Mouse (Mus musculus): Measurements from ENCODE around the gene Palm2. TPM values are rescaled to one million over a fixed set of nuclear protein-coding genes. Genes with fewer than 3 reads are reported as not detected.

Palm2 gene
- polyA plus RNA-seq, 1 experiment from 2014 or later, result 1.1 TPM

- no peaks in the 10 kb centered on the region for H3K27me3 ChIP-seq (replicated peaks; ENCODE audit: control insufficient read depth, insufficient read depth, low read length)
- WGBS, result 74% methylated on average over 5 of the region's 5 CpGs
- ATAC-seq, result no peak
These were observed 260.5 kb downstream of the Palm2 start for GRCm38 (mm10) chr4:57694356-57695136.

GRCm38 (mm10) chr4:57696955-57697354, 262.9 kb downstream of the Palm2 start:
- no peak overlapping the region for H3K27ac ChIP-seq (ENCODE audit: low read depth, low read length)
- no peak overlapping the region for H3K9ac ChIP-seq (ENCODE audit: low read depth, low read length)
- no peaks in the 10 kb centered on the region for H3K9me3 ChIP-seq (ENCODE audit: control insufficient read depth)
- TF ChIP-seq CTCF (IDR thresholded peaks at IDR 0.05; ENCODE audit: low read depth), result no peak
- 95% methylated on average over 11 of the region's 11 CpGs for WGBS
- no peaks in the 10 kb centered on the region for H3K27me3 ChIP-seq (replicated peaks; ENCODE audit: control insufficient read depth, insufficient read depth, low read length)
- ATAC-seq, result no peak
- no peak overlapping the region for H3K4me2 ChIP-seq (replicated peaks; ENCODE audit: low read depth)
- H3K4me3 ChIP-seq (ENCODE audit: low read depth, low read length), result no peak overlapping the region
- no peaks in the 10 kb centered on the region for H3K4me1 ChIP-seq (replicated peaks; ENCODE audit: control insufficient read depth, insufficient read depth, low read length)
- no peaks in the 10 kb centered on the region for H3K36me3 ChIP-seq (ENCODE audit: control insufficient read depth, insufficient read depth)

More at GRCm38 (mm10) chr4:57694356-57695136, 260.5 kb downstream of the Palm2 start:
- H3K36me3 ChIP-seq (ENCODE audit: control insufficient read depth, insufficient read depth), result no peaks in the 10 kb centered on the region
- H3K27ac ChIP-seq (ENCODE audit: low read depth, low read length), result no peak overlapping the region
- no peaks in the 10 kb centered on the region for H3K4me1 ChIP-seq (replicated peaks; ENCODE audit: control insufficient read depth, insufficient read depth, low read length)
- H3K4me2 ChIP-seq (replicated peaks; ENCODE audit: low read depth), result no peak overlapping the region
- H3K9me3 ChIP-seq (ENCODE audit: control insufficient read depth), result no peaks in the 10 kb centered on the region
- TF ChIP-seq CTCF (IDR thresholded peaks at IDR 0.05; ENCODE audit: low read depth), result no peak
- no peak overlapping the region for H3K4me3 ChIP-seq (ENCODE audit: low read depth, low read length)
- H3K9ac ChIP-seq (ENCODE audit: low read depth, low read length), result no peak overlapping the region

- Histone ChIP-seq H3K27me3 (replicated peaks; ENCODE audit: control insufficient read depth, insufficient read depth, low read length) (no peaks in the 10 kb centered on the region), H3K9ac (ENCODE audit: low read depth, low read length) (no peak overlapping the region), H3K4me1 (replicated peaks; ENCODE audit: control insufficient read depth, insufficient read depth, low read length) (no peaks in the 10 kb centered on the region), H3K36me3 (ENCODE audit: control insufficient read depth, insufficient read depth) (no peaks in the 10 kb centered on the region), H3K4me3 (ENCODE audit: low read depth, low read length) (no peak overlapping the region), H3K27ac (ENCODE audit: low read depth, low read length) (no peak overlapping the region), H3K4me2 (replicated peaks; ENCODE audit: low read depth) (no peak overlapping the region), H3K9me3 (ENCODE audit: control insufficient read depth) (no peaks in the 10 kb centered on the region)
- TF ChIP-seq CTCF (IDR thresholded peaks at IDR 0.05; ENCODE audit: low read depth), result no peak
- ATAC-seq, result no peak
- WGBS, result 85% methylated on average over 12 of the region's 12 CpGs
These were observed 264.0 kb downstream of the Palm2 start for GRCm38 (mm10) chr4:57697918-57698611.

- no peak for ATAC-seq
- TF ChIP-seq CTCF (IDR thresholded peaks at IDR 0.05; ENCODE audit: low read depth), result no peak
- Histone ChIP-seq H3K27ac (ENCODE audit: low read depth, low read length) (no peak overlapping the region), H3K9me3 (ENCODE audit: control insufficient read depth) (no peaks in the 10 kb centered on the region), H3K36me3 (ENCODE audit: control insufficient read depth, insufficient read depth) (no peaks in the 10 kb centered on the region), H3K9ac (ENCODE audit: low read depth, low read length) (no peak overlapping the region), H3K4me1 (replicated peaks; ENCODE audit: control insufficient read depth, insufficient read depth, low read length) (no peaks in the 10 kb centered on the region), H3K4me3 (ENCODE audit: low read depth, low read length) (no peak overlapping the region), H3K27me3 (replicated peaks; ENCODE audit: control insufficient read depth, insufficient read depth, low read length) (no peaks in the 10 kb centered on the region), H3K4me2 (replicated peaks; ENCODE audit: low read depth) (no peak overlapping the region)
- WGBS, result 80% methylated on average over 5 of the region's 5 CpGs
These were observed 267.5 kb downstream of the Palm2 start for GRCm38 (mm10) chr4:57701576-57701975.

- WGBS, result 71% methylated on average over 11 of the region's 11 CpGs
- Histone ChIP-seq H3K27ac (ENCODE audit: low read depth, low read length) (no peak overlapping the region), H3K9ac (ENCODE audit: low read depth, low read length) (no peak overlapping the region), H3K4me1 (replicated peaks; ENCODE audit: control insufficient read depth, insufficient read depth, low read length) (no peaks in the 10 kb centered on the region), H3K36me3 (ENCODE audit: control insufficient read depth, insufficient read depth) (no peaks in the 10 kb centered on the region), H3K27me3 (replicated peaks; ENCODE audit: control insufficient read depth, insufficient read depth, low read length) (no peaks in the 10 kb centered on the region), H3K4me3 (ENCODE audit: low read depth, low read length) (no peak overlapping the region), H3K9me3 (ENCODE audit: control insufficient read depth) (no peaks in the 10 kb centered on the region), H3K4me2 (replicated peaks; ENCODE audit: low read depth) (no peak overlapping the region)
- TF ChIP-seq CTCF (IDR thresholded peaks at IDR 0.05; ENCODE audit: low read depth), result no peak
- ATAC-seq, result no peak
These were observed 269.8 kb downstream of the Palm2 start for GRCm38 (mm10) chr4:57703574-57704470.

GRCm38 (mm10) chr4:57704575-57704974, 270.5 kb downstream of the Palm2 start:
- ATAC-seq, result no peak
- H3K4me3 ChIP-seq (ENCODE audit: low read depth, low read length), result no peak overlapping the region
- no peaks in the 10 kb centered on the region for H3K4me1 ChIP-seq (replicated peaks; ENCODE audit: control insufficient read depth, insufficient read depth, low read length)
- no peak for TF ChIP-seq CTCF (IDR thresholded peaks at IDR 0.05; ENCODE audit: low read depth)
- H3K4me2 ChIP-seq (replicated peaks; ENCODE audit: low read depth), result no peak overlapping the region
- WGBS, result 88% methylated on average over 7 of the region's 7 CpGs
- no peaks in the 10 kb centered on the region for H3K36me3 ChIP-seq (ENCODE audit: control insufficient read depth, insufficient read depth)
- H3K27me3 ChIP-seq (replicated peaks; ENCODE audit: control insufficient read depth, insufficient read depth, low read length), result no peaks in the 10 kb centered on the region
- H3K27ac ChIP-seq (ENCODE audit: low read depth, low read length), result no peak overlapping the region
- H3K9me3 ChIP-seq (ENCODE audit: control insufficient read depth), result no peaks in the 10 kb centered on the region
- H3K9ac ChIP-seq (ENCODE audit: low read depth, low read length), result no peak overlapping the region

Measured in intestine, postnatal 0 days (tissue).